Mouse (Mus musculus): ENCODE results near the gene Snap47. TPM values are rescaled to one million over a fixed set of nuclear protein-coding genes. Genes with fewer than 3 reads are reported as not detected.

Gene Snap47
- polyA plus RNA-seq, 1 experiment from 2014 or later = 388 TPM

GRCm38 (mm10) chr11:59418708-59419107 lies 32.3 kb downstream of the Snap47 start:
- H3K4me1 ChIP-seq = no peaks in the 10 kb centered on the region
- ATAC-seq (replicated peaks) = no peak
- H3K27me3 ChIP-seq = no peaks in the 10 kb centered on the region
- no peaks in the 10 kb centered on the region for H3K9me3 ChIP-seq
- H3K4me3 ChIP-seq = no peak overlapping the region
- H3K4me2 ChIP-seq (replicated peaks) = no peak overlapping the region
- no peak overlapping the region for H3K9ac ChIP-seq (replicated peaks)
- H3K27ac ChIP-seq (replicated peaks) = no peak overlapping the region
- 81% methylated on average over 5 of the region's 5 CpGs for WGBS
- peaks cover 41% of the 10 kb centered on the region for H3K36me3 ChIP-seq

- no peaks in the 10 kb centered on the region for H3K27me3 ChIP-seq
- H3K4me2 ChIP-seq (replicated peaks) = no peak overlapping the region
- peaks cover 14% of the 10 kb centered on the region; the same call in 1 of the 2 replicates for H3K36me3 ChIP-seq
- WGBS = 86% methylated on average over 13 of the region's 13 CpGs
- H3K9me3 ChIP-seq = no peaks in the 10 kb centered on the region
- no peak for ATAC-seq (replicated peaks)
- no peak overlapping the region for H3K4me3 ChIP-seq
- peaks cover 6% of the 10 kb centered on the region for H3K4me1 ChIP-seq
- no peak overlapping the region for H3K27ac ChIP-seq (replicated peaks)
- no peak overlapping the region for H3K9ac ChIP-seq (replicated peaks)
Measured at GRCm38 (mm10) chr11:59412999-59413863, 37.8 kb downstream of the Snap47 start.

GRCm38 (mm10) chr11:59412058-59412457 lies 38.9 kb downstream of the Snap47 start:
- no peak overlapping the region for H3K4me2 ChIP-seq (replicated peaks)
- H3K27me3 ChIP-seq = no peaks in the 10 kb centered on the region
- ATAC-seq (replicated peaks) = no peak
- 44% methylated on average over 6 of the region's 6 CpGs for WGBS
- H3K4me3 ChIP-seq = no peak overlapping the region
- no peak overlapping the region for H3K27ac ChIP-seq (replicated peaks)
- H3K36me3 ChIP-seq = peaks cover 21% of the 10 kb centered on the region
- H3K9me3 ChIP-seq = no peaks in the 10 kb centered on the region
- H3K4me1 ChIP-seq = peaks cover 6% of the 10 kb centered on the region
- H3K9ac ChIP-seq (replicated peaks) = no peak overlapping the region

- no peak overlapping the region for H3K4me2 ChIP-seq (replicated peaks)
Measured at GRCm38 (mm10) chr11:59410851-59411250, 40.1 kb downstream of the Snap47 start.

GRCm38 (mm10) chr11:59405761-59406160 lies 45.2 kb downstream of the Snap47 start:
- no peak overlapping the region for H3K4me2 ChIP-seq (replicated peaks)
- no peaks in the 10 kb centered on the region for H3K4me1 ChIP-seq
- H3K27me3 ChIP-seq = no peaks in the 10 kb centered on the region
- no peak overlapping the region for H3K27ac ChIP-seq (replicated peaks)
- H3K36me3 ChIP-seq = peaks cover 36% of the 10 kb centered on the region
- no peak for ATAC-seq (replicated peaks)
- H3K4me3 ChIP-seq = no peak overlapping the region
- H3K9me3 ChIP-seq = no peaks in the 10 kb centered on the region
- WGBS = 87% methylated on average over 1 of the region's 1 CpGs
- H3K9ac ChIP-seq (replicated peaks) = no peak overlapping the region

More at GRCm38 (mm10) chr11:59410851-59411250, 40.1 kb downstream of the Snap47 start:
- Histone ChIP-seq H3K4me1 (peaks cover 6% of the 10 kb centered on the region), H3K9ac (replicated peaks) (no peak overlapping the region), H3K27ac (replicated peaks) (no peak overlapping the region), H3K27me3 (no peaks in the 10 kb centered on the region), H3K4me3 (no peak overlapping the region), H3K9me3 (no peaks in the 10 kb centered on the region), H3K36me3 (peaks cover 31% of the 10 kb centered on the region)
- WGBS = 79% methylated on average over 2 of the region's 2 CpGs
- no peak for ATAC-seq (replicated peaks)

GRCm38 (mm10) chr11:59400876-59401275 lies 50.1 kb downstream of the Snap47 start:
- Histone ChIP-seq H3K9me3 (no peaks in the 10 kb centered on the region), H3K4me1 (no peaks in the 10 kb centered on the region), H3K4me3 (no peak overlapping the region), H3K27ac (replicated peaks) (no peak overlapping the region), H3K27me3 (no peaks in the 10 kb centered on the region), H3K4me2 (replicated peaks) (no peak overlapping the region), H3K36me3 (peaks cover 9% of the 10 kb centered on the region), H3K9ac (replicated peaks) (no peak overlapping the region)
- ATAC-seq (replicated peaks) = no peak
- WGBS = 79% methylated on average over 2 of the region's 2 CpGs

GRCm38 (mm10) chr11:59399830-59400229 lies 51.2 kb downstream of the Snap47 start:
- ATAC-seq (replicated peaks) = no peak
- H3K27ac ChIP-seq (replicated peaks) = no peak overlapping the region
- WGBS = 74% methylated on average over 8 of the region's 8 CpGs

GRCm38 (mm10) chr11:59397536-59398371 lies 53.2 kb downstream of the Snap47 start:
- no peaks in the 10 kb centered on the region for H3K27me3 ChIP-seq
- no peak for ATAC-seq (replicated peaks)
- WGBS = 67% methylated on average over 22 of the region's 22 CpGs

More at GRCm38 (mm10) chr11:59399830-59400229, 51.2 kb downstream of the Snap47 start:
- Histone ChIP-seq H3K4me2 (replicated peaks) (no peak overlapping the region), H3K9me3 (no peaks in the 10 kb centered on the region), H3K9ac (replicated peaks) (no peak overlapping the region), H3K27me3 (no peaks in the 10 kb centered on the region), H3K36me3 (peaks cover 2% of the 10 kb centered on the region), H3K4me1 (no peaks in the 10 kb centered on the region), H3K4me3 (no peak overlapping the region)

GRCm38 (mm10) chr11:59394451-59394850 lies 56.5 kb downstream of the Snap47 start:
- no peak overlapping the region for H3K4me3 ChIP-seq
- H3K4me2 ChIP-seq (replicated peaks) = no peak overlapping the region
- no peaks in the 10 kb centered on the region for H3K27me3 ChIP-seq
- no peak for ATAC-seq (replicated peaks)
- H3K9ac ChIP-seq (replicated peaks) = no peak overlapping the region
- no peaks in the 10 kb centered on the region for H3K9me3 ChIP-seq
- peaks cover 8% of the 10 kb centered on the region for H3K4me1 ChIP-seq
- H3K36me3 ChIP-seq = no peaks in the 10 kb centered on the region
- 77% methylated on average over 5 of the region's 5 CpGs for WGBS
- no peak overlapping the region for H3K27ac ChIP-seq (replicated peaks)

More at GRCm38 (mm10) chr11:59397536-59398371, 53.2 kb downstream of the Snap47 start:
- no peaks in the 10 kb centered on the region; the same call in none of the 2 replicates for H3K36me3 ChIP-seq
- H3K4me1 ChIP-seq = peaks cover 8% of the 10 kb centered on the region
- H3K4me2 ChIP-seq (replicated peaks) = no peak overlapping the region
- no peak overlapping the region for H3K9ac ChIP-seq (replicated peaks)
- H3K9me3 ChIP-seq = no peaks in the 10 kb centered on the region
- no peak overlapping the region for H3K4me3 ChIP-seq
- no peak overlapping the region for H3K27ac ChIP-seq (replicated peaks)

GRCm38 (mm10) chr11:59393591-59393990 lies 57.4 kb downstream of the Snap47 start:
- H3K9ac ChIP-seq (replicated peaks) = no peak overlapping the region
- H3K27me3 ChIP-seq = no peaks in the 10 kb centered on the region
- WGBS = 22% methylated on average over 9 of the region's 9 CpGs
- ATAC-seq (replicated peaks) = peak; percentile 32; the same call in 1 of the 2 replicates
- no peak overlapping the region for H3K27ac ChIP-seq (replicated peaks)
- no peaks in the 10 kb centered on the region for H3K36me3 ChIP-seq
- peaks cover 8% of the 10 kb centered on the region for H3K4me1 ChIP-seq
- no peak overlapping the region for H3K4me3 ChIP-seq
- H3K9me3 ChIP-seq = no peaks in the 10 kb centered on the region
- no peak overlapping the region for H3K4me2 ChIP-seq (replicated peaks)

- Histone ChIP-seq H3K27ac (replicated peaks) (no peak overlapping the region), H3K4me1 (peaks cover 8% of the 10 kb centered on the region), H3K4me2 (replicated peaks) (no peak overlapping the region), H3K9me3 (no peaks in the 10 kb centered on the region), H3K36me3 (no peaks in the 10 kb centered on the region), H3K9ac (replicated peaks) (no peak overlapping the region), H3K4me3 (no peak overlapping the region), H3K27me3 (no peaks in the 10 kb centered on the region)
- ATAC-seq (replicated peaks) = no peak
- 75% methylated on average over 6 of the region's 6 CpGs for WGBS
Measured at GRCm38 (mm10) chr11:59392300-59392699, 58.7 kb downstream of the Snap47 start.

GRCm38 (mm10) chr11:59390470-59390869 lies 60.5 kb downstream of the Snap47 start:
- Histone ChIP-seq H3K4me1 (peaks cover 8% of the 10 kb centered on the region), H3K27ac (replicated peaks) (no peak overlapping the region), H3K9me3 (no peaks in the 10 kb centered on the region), H3K4me2 (replicated peaks) (no peak overlapping the region), H3K36me3 (no peaks in the 10 kb centered on the region), H3K4me3 (no peak overlapping the region), H3K27me3 (no peaks in the 10 kb centered on the region), H3K9ac (replicated peaks) (no peak overlapping the region)
- ATAC-seq (replicated peaks) = no peak
- 67% methylated on average over 9 of the region's 9 CpGs for WGBS
